Mouse (Mus musculus) limb, embryonic 14.5 days (tissue): ENCODE data around the gene Atf7ip2. TPM values are rescaled to one million over a fixed set of nuclear protein-coding genes. Genes with fewer than 3 reads are reported as not detected.

ENCODE experiments used
- ATAC-seq: fragments of 200-750 bp; cut with Nextera tagmentation; 2 replicates; pipeline ENCODE4 v1.8.0; 2017; ENCODE audit warnings: low read depth, moderate number of reproducible peaks, moderate TSS enrichment; ENCODE audit not compliant: low FRiP score
- DNase-seq: peaks from one replicate; pipeline ENCODE4 v3.0.0-alpha.2; 2015; ENCODE audit warnings: low spot score
- H3K27ac ChIP-seq: fragments of 300-500 bp; sonication (generic); replicated peaks from 2 replicates; pipeline ENCODE4 v1.5.1; 2014; ENCODE audit warnings: low read depth, mild to moderate bottlenecking, low read length, moderate library complexity, mixed read lengths
- H3K27me3 ChIP-seq: fragments of 300-500 bp; sonication (generic); 2 replicates; pipeline ENCODE4 v1.6.1; 2014; ENCODE audit warnings: low read length, mixed read lengths; ENCODE audit not compliant: control insufficient read depth, insufficient read depth
- H3K36me3 ChIP-seq: fragments of 300-500 bp; sonication (generic); 2 replicates; pipeline ENCODE4 v1.6.1; 2014; ENCODE audit warnings: mild to moderate bottlenecking, low read length, moderate library complexity, mixed read lengths; ENCODE audit not compliant: control insufficient read depth, insufficient read depth
- H3K4me1 ChIP-seq: fragments of 300-500 bp; sonication (generic); 2 replicates; pipeline ENCODE4 v1.6.1; 2014; ENCODE audit warnings: antibody characterized with exemption, low read length, mixed read lengths; ENCODE audit not compliant: control insufficient read depth, insufficient read depth
- H3K4me2 ChIP-seq: fragments of 300-500 bp; sonication (generic); replicated peaks from 2 replicates; pipeline ENCODE4 v1.6.1; 2014; ENCODE audit warnings: low read depth, mild to moderate bottlenecking, low read length, moderate library complexity; ENCODE audit not compliant: severe bottlenecking
- H3K4me3 ChIP-seq: fragments of 300-500 bp; sonication (generic); replicated peaks from 2 replicates; pipeline ENCODE4 v1.5.1; 2014; ENCODE audit warnings: low read length
- H3K9ac ChIP-seq: fragments of 300-500 bp; sonication (generic); 2 replicates; pipeline ENCODE4 v1.6.1; 2014; ENCODE audit warnings: mild to moderate bottlenecking, low read depth, low read length, moderate library complexity; ENCODE audit not compliant: severe bottlenecking
- H3K9me3 ChIP-seq: fragments of 300-500 bp; sonication (generic); 2 replicates; pipeline ENCODE4 v1.6.1; 2016; ENCODE audit warnings: low read length; ENCODE audit not compliant: control insufficient read depth
- POLR2A ChIP-seq: fragments of 200-500 bp; IDR thresholded peaks from 2 replicates; pipeline ENCODE4 v1.8.0; 2012; ENCODE audit warnings: inconsistent platforms, mild to moderate bottlenecking, moderate library complexity, borderline replicate concordance; ENCODE audit not compliant: insufficient read depth, insufficient read length; ENCODE audit errors: extremely low read depth
- WGBS: fragments of 180-500 bp; shearing (Covaris S2); extraction: QIAGEN DNeasy Blood & Tissue Kit; methylation state at CpG from one replicate; pipeline ENCODE4 v1.1.7; 2014; 5-methylcytosine and 5-hydroxymethylcytosine counted together
- polyA plus RNA-seq, 2 experiments: library from polyadenylated mRNA; depleted of rRNA in 1 of 2; stranded (reverse) in 1 of 2; unstranded in 1 of 2; fragments of >200 nt; fragmentation: Nextera tagmentation in 1 of 2; extraction: Ambion mirVana in 1 of 2; gene quantifications; 2 replicates each; pipeline versions ENCODE4 v1.2.1 to v1.2.3; 2012 to 2014

Gene Atf7ip2
- polyA plus RNA-seq, 2 experiments, result 1.4 TPM

- WGBS, result 44% methylated on average over 12 of the region's 12 CpGs
- H3K4me3 ChIP-seq, result no peak overlapping the region
- peaks cover 9% of the 10 kb centered on the region; the same call in 1 of the 2 replicates for H3K36me3 ChIP-seq
- DNase-seq (peak; percentile 83), ATAC-seq (peak; percentile 55; the same call in 1 of the 2 replicates)
- H3K27ac ChIP-seq, result no peak overlapping the region
- H3K4me1 ChIP-seq, result no peaks in the 10 kb centered on the region
- H3K4me2 ChIP-seq, result no peak overlapping the region
- TF ChIP-seq POLR2A, result no peak
- H3K9ac ChIP-seq, result no peak overlapping the region
- no peaks in the 10 kb centered on the region for H3K27me3 ChIP-seq
- H3K9me3 ChIP-seq, result no peaks in the 10 kb centered on the region
Observed at GRCm38 (mm10) chr16:10280286-10280951, 87.9 kb downstream of the Atf7ip2 start.

- no peak for TF ChIP-seq POLR2A
- Histone ChIP-seq H3K27ac (no peak overlapping the region), H3K27me3 (no peaks in the 10 kb centered on the region), H3K4me2 (no peak overlapping the region), H3K4me1 (peaks cover 9% of the 10 kb centered on the region; the same call in 1 of the 2 replicates), H3K4me3 (no peak overlapping the region), H3K9ac (no peak overlapping the region), H3K9me3 (no peaks in the 10 kb centered on the region), H3K36me3 (peaks cover 9% of the 10 kb centered on the region; the same call in 1 of the 2 replicates)
- WGBS, result 75% methylated on average over 3 of the region's 3 CpGs
- DNase-seq (no peak), ATAC-seq (no peak)
Observed at GRCm38 (mm10) chr16:10281890-10282289, 89.4 kb downstream of the Atf7ip2 start.

GRCm38 (mm10) chr16:10286513-10287268 lies 94.2 kb downstream of the Atf7ip2 start:
- H3K4me1 ChIP-seq, result peaks cover 9% of the 10 kb centered on the region; the same call in 1 of the 2 replicates
- peaks cover 9% of the 10 kb centered on the region; the same call in 1 of the 2 replicates for H3K36me3 ChIP-seq
- H3K4me2 ChIP-seq, result no peak overlapping the region
- no peak overlapping the region for H3K27ac ChIP-seq
- ATAC-seq (no peak), DNase-seq (no peak)
- no peaks in the 10 kb centered on the region for H3K27me3 ChIP-seq
- TF ChIP-seq POLR2A, result no peak
- H3K4me3 ChIP-seq, result no peak overlapping the region
- no peaks in the 10 kb centered on the region for H3K9me3 ChIP-seq
- WGBS, result 63% methylated on average over 9 of the region's 9 CpGs
- H3K9ac ChIP-seq, result no peak overlapping the region

- ATAC-seq, result no peak
- no peak overlapping the region for H3K4me2 ChIP-seq
- no peak overlapping the region for H3K9ac ChIP-seq
- H3K36me3 ChIP-seq, result peaks cover 9% of the 10 kb centered on the region; the same call in 1 of the 2 replicates
- no peaks in the 10 kb centered on the region for H3K9me3 ChIP-seq
- no peak for TF ChIP-seq POLR2A
- H3K4me3 ChIP-seq, result no peak overlapping the region
- DNase-seq, result no peak
- H3K27ac ChIP-seq, result no peak overlapping the region
- H3K27me3 ChIP-seq, result no peaks in the 10 kb centered on the region
- peaks cover 9% of the 10 kb centered on the region; the same call in 1 of the 2 replicates for H3K4me1 ChIP-seq
- WGBS, result 83% methylated on average over 6 of the region's 6 CpGs
Observed at GRCm38 (mm10) chr16:10288115-10288514, 95.6 kb downstream of the Atf7ip2 start.

GRCm38 (mm10) chr16:10297696-10298644 lies 105.5 kb downstream of the Atf7ip2 start:
- no peak overlapping the region for H3K9ac ChIP-seq
- 91% methylated on average over 10 of the region's 10 CpGs for WGBS
- no peak overlapping the region for H3K4me2 ChIP-seq
- H3K36me3 ChIP-seq, result no peaks in the 10 kb centered on the region
- no peaks in the 10 kb centered on the region for H3K9me3 ChIP-seq
- no peak for DNase-seq
- TF ChIP-seq POLR2A, result no peak
- no peaks in the 10 kb centered on the region for H3K4me1 ChIP-seq
- H3K27ac ChIP-seq, result no peak overlapping the region
- ATAC-seq, result no peak
- H3K4me3 ChIP-seq, result no peak overlapping the region
- no peaks in the 10 kb centered on the region for H3K27me3 ChIP-seq
